Mouse (Mus musculus) liver, embryonic 14.5 days (tissue): ENCODE results near the gene Elobl. TPM values are rescaled to one million over a fixed set of nuclear protein-coding genes. Genes with fewer than 3 reads are reported as not detected.

Source experiments
- ATAC-seq: fragments of 200-750 bp; cut with Nextera tagmentation; 2 replicates; pipeline ENCODE4 v1.8.0; 2017; ENCODE audit warnings: moderate number of reproducible peaks, mild to moderate bottlenecking, moderate library complexity; ENCODE audit not compliant: insufficient read depth
- DNase-seq, 3 experiments: peaks; one replicate each; pipeline ENCODE4 v3.0.0-alpha.2; 2012 to 2013; ENCODE audit warnings: low read depth in 3 of 3, low spot score in 3 of 3
- H3K27ac ChIP-seq: fragments of 300-500 bp; sonication (generic); 2 replicates; pipeline ENCODE4 v1.5.1; 2014; ENCODE audit warnings: moderate library complexity, mild to moderate bottlenecking, control low read depth, inconsistent platforms
- H3K27me3 ChIP-seq: fragments of 300-500 bp; sonication (generic); 2 replicates; pipeline ENCODE4 v1.6.1; 2014; ENCODE audit warnings: mild to moderate bottlenecking, low read length, moderate library complexity; ENCODE audit not compliant: control insufficient read depth, insufficient read depth
- H3K36me3 ChIP-seq: fragments of 300-500 bp; sonication (generic); replicated peaks from 2 replicates; pipeline ENCODE4 v1.6.1; 2014; ENCODE audit warnings: low read depth; ENCODE audit not compliant: control insufficient read depth, insufficient read depth
- H3K4me1 ChIP-seq, 2 experiments: fragments of 200-500 bp in 1 of 2; fragments of 300-500 bp in 1 of 2; sonication (generic) in 1 of 2; replicated peaks; 2 replicates each; pipeline ENCODE4 v1.6.1; 2012 to 2014; ENCODE audit warnings: antibody characterized with exemption in 1 of 2, inconsistent platforms in 1 of 2, low read length in 1 of 2; ENCODE audit not compliant: control insufficient read depth in 2 of 2, insufficient read depth in 2 of 2
- H3K4me2 ChIP-seq: fragments of 300-500 bp; sonication (generic); 2 replicates; pipeline ENCODE4 v1.6.1; 2014; ENCODE audit warnings: low read depth, mild to moderate bottlenecking, control low read depth, moderate library complexity
- H3K4me3 ChIP-seq, 2 experiments: fragments of 200-500 bp in 1 of 2; fragments of 300-500 bp in 1 of 2; sonication (generic) in 1 of 2; 2 replicates each; pipeline ENCODE4 v1.5.1; 2012 to 2014; ENCODE audit warnings: low read depth in 2 of 2, low read length in 2 of 2, mild to moderate bottlenecking in 2 of 2, control low read depth in 1 of 2, inconsistent platforms in 1 of 2, moderate library complexity in 1 of 2; ENCODE audit not compliant: insufficient read depth in 1 of 2
- H3K9ac ChIP-seq: fragments of 300-500 bp; sonication (generic); replicated peaks from 2 replicates; pipeline ENCODE4 v1.6.1; 2014; ENCODE audit warnings: mild to moderate bottlenecking, control low read depth, moderate library complexity
- H3K9me3 ChIP-seq: fragments of 300-500 bp; sonication (generic); 2 replicates; pipeline ENCODE4 v1.6.1; 2016; ENCODE audit warnings: low read length, mixed read lengths; ENCODE audit not compliant: control insufficient read depth
- CTCF ChIP-seq: IDR thresholded peaks from 2 replicates; pipeline ENCODE4 v1.5.1; 2016; ENCODE audit warnings: antibody characterized with exemption, low read depth, control low read depth
- EP300 ChIP-seq: IDR thresholded peaks from 2 replicates; pipeline ENCODE4 v1.6.1; 2016; ENCODE audit warnings: antibody characterized with exemption, low read depth
- WGBS: fragments of 180-500 bp; shearing (Covaris S2); extraction: QIAGEN DNeasy Blood & Tissue Kit; methylation state at CpG from one replicate; pipeline ENCODE4 v1.1.7; 2014; ENCODE audit not compliant: insufficient replicate concordance; 5-methylcytosine and 5-hydroxymethylcytosine counted together
- polyA plus RNA-seq, 2 experiments: library from polyadenylated mRNA; depleted of rRNA in 1 of 2; stranded (reverse) in 1 of 2; unstranded in 1 of 2; fragments of >200 nt; fragmentation: Nextera tagmentation in 1 of 2; extraction: Ambion mirVana in 1 of 2; gene quantifications; 2 replicates each; pipeline versions ENCODE4 v1.2.1 to v1.2.3; 2012 to 2014

Elobl gene
- polyA plus RNA-seq, 2 experiments: not detected

- H3K27ac ChIP-seq: no peak overlapping the region
- TF ChIP-seq CTCF: no peak
- no peak for TF ChIP-seq EP300
- no peak overlapping the region for H3K4me3 ChIP-seq
- ATAC-seq (no peak), DNase-seq (no peak)
- no peak overlapping the region for H3K4me2 ChIP-seq
- H3K36me3 ChIP-seq: no peaks in the 10 kb centered on the region
- no peaks in the 10 kb centered on the region for H3K9me3 ChIP-seq
- no peak overlapping the region for H3K9ac ChIP-seq
- H3K4me1 ChIP-seq: peaks cover 4 to 6% of the 10 kb centered on the region in 2 experiments
- 73% methylated on average over 5 of the region's 5 CpGs for WGBS
- H3K27me3 ChIP-seq: no peaks in the 10 kb centered on the region
Observed at GRCm38 (mm10) chr11:88977188-88977587, 10.5 kb upstream of the Elobl start.

GRCm38 (mm10) chr11:88976320-88976719 is 9.6 kb upstream of the Elobl start:
- Histone ChIP-seq H3K4me1 (peaks cover 4% of the 10 kb centered on the region in 2 experiments), H3K9ac (no peak overlapping the region), H3K4me2 (no peak overlapping the region), H3K4me3 (no peak overlapping the region), H3K27ac (no peak overlapping the region), H3K9me3 (no peaks in the 10 kb centered on the region), H3K36me3 (no peaks in the 10 kb centered on the region), H3K27me3 (no peaks in the 10 kb centered on the region)
- ATAC-seq (no peak), DNase-seq (no peak)
- TF ChIP-seq EP300: no peak
- peak; percentile 57 for TF ChIP-seq CTCF
- 79% methylated on average over 2 of the region's 2 CpGs for WGBS

GRCm38 (mm10) chr11:88973776-88974701 is 7.3 kb upstream of the Elobl start:
- Histone ChIP-seq H3K27me3 (no peaks in the 10 kb centered on the region), H3K27ac (no peak overlapping the region), H3K4me1 (peaks cover 4% of the 10 kb centered on the region in 2 experiments), H3K4me2 (peak overlapping the region; percentile 70), H3K4me3 (peak overlapping the region; percentile 86 to 96), H3K9me3 (no peaks in the 10 kb centered on the region), H3K36me3 (no peaks in the 10 kb centered on the region), H3K9ac (peak overlapping the region; percentile 72)
- peak; percentile 89 for TF ChIP-seq CTCF
- TF ChIP-seq EP300: peak; percentile 36; the same call in 1 of the 2 replicates
- ATAC-seq: peak; percentile 85
- peak; percentile 72 to 83 (median 78) for DNase-seq
- WGBS: 1% methylated on average over 62 of the region's 62 CpGs

- H3K9ac ChIP-seq: no peak within 1 kb of the TSS
- no peaks in the 10 kb centered on the region for H3K27me3 ChIP-seq
- no peak within 1 kb of the TSS for H3K4me2 ChIP-seq
- H3K4me1 ChIP-seq: peaks cover 4% of the 10 kb centered on the region in 2 experiments
- H3K4me3 ChIP-seq: no peak within 1 kb of the TSS
- no peaks in the 10 kb centered on the region for H3K36me3 ChIP-seq
- 15% methylated on average over 2 of the region's 2 CpGs for WGBS
- DNase-seq: no peak
- ATAC-seq: no peak
- no peak within 1 kb of the TSS for H3K27ac ChIP-seq
- H3K9me3 ChIP-seq: no peaks in the 10 kb centered on the region
- TF ChIP-seq CTCF (no peak), EP300 (no peak)
Observed at GRCm38 (mm10) chr11:88970202-88970732, 3.5 kb upstream of the Elobl start, which contains the start of gene Coil. Coil (plus strand) TSS chr11:88970252.

- Histone ChIP-seq H3K36me3 (no peaks in the 10 kb centered on the region), H3K27ac (no peak overlapping the region), H3K4me2 (no peak overlapping the region), H3K27me3 (no peaks in the 10 kb centered on the region), H3K4me1 (peaks cover 0 to 9% of the 10 kb centered on the region in 2 experiments; a peak in 3 of 4 replicates), H3K9me3 (no peaks in the 10 kb centered on the region), H3K4me3 (no peak overlapping the region), H3K9ac (no peak overlapping the region)
- ATAC-seq (no peak), DNase-seq (no peak)
- 54% methylated on average over 3 of the region's 3 CpGs for WGBS
- TF ChIP-seq CTCF: no peak
- TF ChIP-seq EP300: no peak
Observed at GRCm38 (mm10) chr11:88958851-88959250, 7.9 kb downstream of the Elobl start.
